Mouse (Mus musculus) liver, embryonic 16.5 days (tissue): ENCODE measurements around the gene BC005537. TPM values are rescaled to one million over a fixed set of nuclear protein-coding genes. Genes with fewer than 3 reads are reported as not detected.
"Not testable (repeated sequence)": the region's sequence is repeated elsewhere in the genome, so short reads cannot be mapped to it uniquely, and the experiment has no call there.

Experiments
- ATAC-seq: fragments of 200-750 bp; cut with Nextera tagmentation; 2 replicates; pipeline ENCODE4 v1.8.0; 2017; ENCODE audit warnings: low read depth, mild to moderate bottlenecking, moderate number of reproducible peaks, moderate library complexity
- H3K27ac ChIP-seq: fragments of 300-500 bp; sonication (generic); 2 replicates; pipeline ENCODE4 v1.5.1; 2014; ENCODE audit warnings: mild to moderate bottlenecking, low read length
- H3K27me3 ChIP-seq: fragments of 300-500 bp; sonication (generic); 2 replicates; pipeline ENCODE4 v1.6.1; 2014; ENCODE audit warnings: low read depth, low read length, mixed read lengths; ENCODE audit not compliant: control insufficient read depth, insufficient read depth
- H3K36me3 ChIP-seq: fragments of 300-500 bp; sonication (generic); 2 replicates; pipeline ENCODE4 v1.6.1; 2014; ENCODE audit warnings: mild to moderate bottlenecking; ENCODE audit not compliant: control insufficient read depth, insufficient read depth
- H3K4me1 ChIP-seq: fragments of 300-500 bp; sonication (generic); 2 replicates; pipeline ENCODE4 v1.6.1; 2014; ENCODE audit warnings: low read depth, low read length, mixed read lengths; ENCODE audit not compliant: control insufficient read depth
- H3K4me2 ChIP-seq: fragments of 300-500 bp; sonication (generic); 2 replicates; pipeline ENCODE4 v1.6.1; 2014; ENCODE audit warnings: low read depth, low read length, mixed read lengths
- H3K4me3 ChIP-seq: fragments of 300-500 bp; sonication (generic); 2 replicates; pipeline ENCODE4 v1.5.1; 2014; ENCODE audit warnings: low read depth, mild to moderate bottlenecking, low read length
- H3K9ac ChIP-seq: fragments of 300-500 bp; sonication (generic); 2 replicates; pipeline ENCODE4 v1.6.1; 2014; ENCODE audit warnings: low read depth, low read length
- H3K9me3 ChIP-seq: fragments of 300-500 bp; sonication (generic); replicated peaks from 2 replicates; pipeline ENCODE4 v1.6.1; 2016; ENCODE audit warnings: low read length; ENCODE audit not compliant: control insufficient read depth
- WGBS: fragments of 180-500 bp; shearing (Covaris S2); extraction: QIAGEN DNeasy Blood & Tissue Kit; methylation state at CpG from one replicate; pipeline ENCODE4 v1.1.7; 2014; ENCODE audit not compliant: insufficient replicate concordance; 5-methylcytosine and 5-hydroxymethylcytosine counted together
- polyA plus RNA-seq: library from polyadenylated mRNA; unstranded; fragments of >200 nt; fragmentation: Nextera tagmentation; extraction: Ambion mirVana; gene quantifications from 2 replicates; pipeline ENCODE4 v1.2.1, GENCODE M21; 2015

The BC005537 gene
- polyA plus RNA-seq, 1 experiment from 2014 or later: 8.9 TPM

- Histone ChIP-seq H3K36me3 (peaks cover under 1% of the 10 kb centered on the region; the same call in 1 of the 2 replicates), H3K27me3 (no peaks in the 10 kb centered on the region), H3K27ac (peak overlapping the region; percentile 97), H3K4me1 (peaks cover 11% of the 10 kb centered on the region), H3K9ac (peak overlapping the region; percentile 81), H3K4me3 (peak overlapping the region; percentile 79), H3K4me2 (peak overlapping the region; percentile 68), H3K9me3 (no peaks in the 10 kb centered on the region)
- no peak for ATAC-seq
- WGBS: under 1% methylated on average over 20 of the region's 20 CpGs
These were observed 29.4 kb downstream of the BC005537 start for GRCm38 (mm10) chr13:24830756-24831352.

- H3K27ac ChIP-seq: peak within 1 kb of the TSS; percentile 97
- under 1% methylated on average over 75 of the region's 90 CpGs for WGBS
- peaks cover 4% of the 10 kb centered on the region; the same call in 1 of the 2 replicates for H3K36me3 ChIP-seq
- peak within 1 kb of the TSS; percentile 98 for H3K9ac ChIP-seq
- no peaks in the 10 kb centered on the region for H3K27me3 ChIP-seq
- no peaks in the 10 kb centered on the region for H3K9me3 ChIP-seq
- H3K4me3 ChIP-seq: peak within 1 kb of the TSS; percentile 79
- peaks cover 11% of the 10 kb centered on the region for H3K4me1 ChIP-seq
- peak; percentile 97 for ATAC-seq
- peak within 1 kb of the TSS; percentile 68 for H3K4me2 ChIP-seq
These were observed 30.1 kb downstream of the BC005537 start, which contains the start of the genes Acot13 and Tdp2 for GRCm38 (mm10) chr13:24831353-24832130. Acot13 (minus strand) TSS chr13:24831540. Tdp2 (plus strand) TSS chr13:24831679.

GRCm38 (mm10) chr13:24832131-24832810, 30.8 kb downstream of the BC005537 start:
- WGBS: 1% methylated on average over 21 of the region's 21 CpGs
- 0 out of 2 replicates have a peak, but pooled peaks have one; percentile 0 for ATAC-seq
- Histone ChIP-seq H3K4me3 (peak overlapping the region; percentile 79), H3K4me2 (peak overlapping the region; percentile 68), H3K9ac (peak overlapping the region; percentile 98), H3K9me3 (no peaks in the 10 kb centered on the region), H3K4me1 (peaks cover 11% of the 10 kb centered on the region), H3K36me3 (peaks cover 6% of the 10 kb centered on the region; the same call in 1 of the 2 replicates), H3K27me3 (no peaks in the 10 kb centered on the region), H3K27ac (peak overlapping the region; percentile 97)

- peak overlapping the region; percentile 68 for H3K4me2 ChIP-seq
- peak overlapping the region; percentile 12; the same call in 1 of the 2 replicates for H3K27ac ChIP-seq
- peak overlapping the region; percentile 79 for H3K4me3 ChIP-seq
- H3K27me3 ChIP-seq: no peaks in the 10 kb centered on the region
- ATAC-seq: no peak
- peaks cover 11% of the 10 kb centered on the region for H3K4me1 ChIP-seq
- 32% methylated on average over 2 of the region's 2 CpGs for WGBS
- peaks cover 8% of the 10 kb centered on the region; the same call in 1 of the 2 replicates for H3K36me3 ChIP-seq
- H3K9ac ChIP-seq: peak overlapping the region; percentile 98
- H3K9me3 ChIP-seq: no peaks in the 10 kb centered on the region
These were observed 31.3 kb downstream of the BC005537 start for GRCm38 (mm10) chr13:24832811-24833155.

- not testable (repeated sequence) for H3K9me3 ChIP-seq, H3K27ac ChIP-seq, H3K4me2 ChIP-seq, H3K27me3 ChIP-seq, H3K4me3 ChIP-seq, ATAC-seq, H3K9ac ChIP-seq, H3K4me1 ChIP-seq
- H3K36me3 ChIP-seq: peaks cover 17% of the 10 kb centered on the region
- 74% methylated on average over 8 of the region's 8 CpGs for WGBS
These were observed 36.3 kb downstream of the BC005537 start for GRCm38 (mm10) chr13:24837765-24838164.

- H3K4me3 ChIP-seq: no peak overlapping the region
- no peak overlapping the region for H3K27ac ChIP-seq
- H3K9me3 ChIP-seq: no peaks in the 10 kb centered on the region
- H3K36me3 ChIP-seq: peaks cover 17% of the 10 kb centered on the region
- WGBS: 37% methylated on average over 3 of the region's 3 CpGs
- H3K27me3 ChIP-seq: no peaks in the 10 kb centered on the region
- H3K4me2 ChIP-seq: no peak overlapping the region
- no peaks in the 10 kb centered on the region; the same call in 1 of the 2 replicates for H3K4me1 ChIP-seq
- no peak for ATAC-seq
- H3K9ac ChIP-seq: no peak overlapping the region
These were observed 38.4 kb downstream of the BC005537 start for GRCm38 (mm10) chr13:24839831-24840230.

GRCm38 (mm10) chr13:24841702-24842101, 40.2 kb downstream of the BC005537 start:
- no peaks in the 10 kb centered on the region for H3K9me3 ChIP-seq
- H3K36me3 ChIP-seq: peaks cover 12% of the 10 kb centered on the region
- no peak overlapping the region for H3K27ac ChIP-seq
- H3K4me3 ChIP-seq: no peak overlapping the region
- ATAC-seq: no peak
- H3K4me2 ChIP-seq: no peak overlapping the region
- no peaks in the 10 kb centered on the region for H3K27me3 ChIP-seq
- 80% methylated on average over 3 of the region's 3 CpGs for WGBS
- H3K9ac ChIP-seq: no peak overlapping the region
- H3K4me1 ChIP-seq: no peaks in the 10 kb centered on the region; the same call in 1 of the 2 replicates

GRCm38 (mm10) chr13:24844983-24845955, 43.8 kb downstream of the BC005537 start, which contains the start of gene D130043K22Rik:
D130043K22Rik (plus strand) TSS chr13:24845135.
- Histone ChIP-seq H3K4me2 (peak within 1 kb of the TSS; percentile 56), H3K9me3 (no peaks in the 10 kb centered on the region), H3K36me3 (peaks cover 9% of the 10 kb centered on the region), H3K9ac (no peak within 1 kb of the TSS), H3K4me3 (peak within 1 kb of the TSS; percentile 39), H3K4me1 (no peaks in the 10 kb centered on the region), H3K27me3 (no peaks in the 10 kb centered on the region), H3K27ac (no peak within 1 kb of the TSS)
- ATAC-seq: 0 out of 2 replicates have a peak, but pooled peaks have one; percentile 37
- 16% methylated on average over 40 of the region's 40 CpGs for WGBS
